Mouse (Mus musculus): ENCODE measurements around the gene Ncbp2. TPM values are rescaled to one million over a fixed set of nuclear protein-coding genes. Genes with fewer than 3 reads are reported as not detected.

Gene Ncbp2
- polyA plus RNA-seq, 1 experiment = 61.1 TPM

GRCm38 (mm10) chr16:32010330-32010729, 62.0 kb downstream of the Ncbp2 start:
- DNase-seq (ENCODE audit: low spot score) = no peak

Other genes with a start within 250 kb of the Ncbp2 start
- gene Meltf, start 69.7 kb upstream of the Ncbp2 start, polyA plus RNA-seq (2012; rRNA removed) = 0.18 and 0.19 TPM in 2 replicates
- 9.9 and 11.3 TPM in 2 replicates for gene Pigz, start 14.7 kb upstream of the Ncbp2 start, polyA plus RNA-seq (2012; rRNA removed)
- 30.8 and 39.6 TPM in 2 replicates for gene 0610012G03Rik, start within 50 bp of the Ncbp2 start, polyA plus RNA-seq (2012; rRNA removed)
- 12.7 and 13.5 TPM in 2 replicates for gene Senp5, start 54.8 kb downstream of the Ncbp2 start, polyA plus RNA-seq (2012; rRNA removed)
- 31.4 and 36.0 TPM in 2 replicates for gene Pak2, start 130.8 kb downstream of the Ncbp2 start, polyA plus RNA-seq (2012; rRNA removed)
- 58.3 and 74.9 TPM in 2 replicates for gene Pigx, start 151.2 kb downstream of the Ncbp2 start, polyA plus RNA-seq (2012; rRNA removed)
- 19.4 and 20.3 TPM in 2 replicates for gene Cep19, start 151.3 kb downstream of the Ncbp2 start, polyA plus RNA-seq (2012; rRNA removed)
- 19.4 TPM in 2 replicates for gene Nrros, start 217.1 kb downstream of the Ncbp2 start, polyA plus RNA-seq (2012; rRNA removed)
- gene Bex6, start 231.3 kb downstream of the Ncbp2 start, polyA plus RNA-seq (2012; rRNA removed) = 0.14 and 0.24 TPM in 2 replicates